Mouse (Mus musculus): Measurements from ENCODE around the gene Lingo3.

GRCm38 (mm10) chr10:80871581-80871980 is 27.7 kb upstream of the Lingo3 start, which contains the start of gene Tmprss9:
- no peak for TF ChIP-seq CTCF (IDR thresholded peaks at IDR 0.05; ENCODE audit: low read depth)
- no peak for TF ChIP-seq EP300 (optimal IDR thresholded peaks at IDR 0.05)

All from stomach, postnatal 0 days (tissue).